24 mouse cellular contexts compared by ENCODE assay signal in the genomic region with DNA sequence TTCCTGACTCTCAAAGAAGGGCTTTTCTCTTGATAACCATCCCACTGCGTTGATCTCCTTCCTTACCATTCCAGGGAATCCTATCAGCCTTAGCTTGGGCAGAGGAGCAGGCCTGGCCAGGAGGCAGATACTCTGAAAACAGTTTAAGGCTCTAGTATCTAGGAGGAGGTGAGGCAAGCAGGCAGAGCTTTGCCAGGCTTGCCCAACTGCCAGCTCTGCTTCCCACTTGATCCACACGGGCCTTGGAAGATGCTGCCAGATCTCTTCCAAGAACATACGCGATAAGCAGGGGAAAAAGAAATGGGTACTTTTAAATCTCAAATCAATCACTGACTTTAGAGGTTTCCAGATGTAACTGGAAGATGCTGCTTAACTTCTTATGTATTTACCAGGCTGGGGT. TPM values are rescaled to one million over a fixed set of nuclear protein-coding genes. Genes with fewer than 3 reads are reported as not detected.
DNase-seq lines count a peak whose midpoint lies in the region; ATAC-seq and TF ChIP-seq lines count a peak whose summit lies in the region.
"Had no signal": no experiment of that assay in that cellular context is flagged by ENCODE, and none has a peak within 500 bp of the region (broad histone marks: within the 10 kb centered on the region; RNA-seq: fewer than 3 reads in every experiment).

No protein-coding gene starts in this region.

- TF ChIP-seq CTCF in kidney, adult 2 months (conservative IDR thresholded peaks at IDR 0.05; ENCODE audit: insufficient read depth, insufficient read length, low read depth, low read length): no peak
- TF ChIP-seq CTCF in lung, adult 2 months (IDR thresholded peaks at IDR 0.05; ENCODE audit: insufficient read depth, low read length): no peak

- H3K9me3 ChIP-seq in kidney, embryonic 14.5 days (ENCODE audit: control insufficient read depth, low read length): no peaks in the 10 kb centered on the region
- no peaks in the 10 kb centered on the region for H3K9me3 ChIP-seq in lung, embryonic 15.5 days
- H3K9me3 ChIP-seq: embryonic facial prominence, embryonic 13.5 days; forebrain, embryonic 12.5 days; heart, embryonic 13.5 days; hindbrain, embryonic 12.5 days had no signal

- H3K4me2 ChIP-seq in kidney, embryonic 14.5 days (replicated peaks; ENCODE audit: low read depth, low read length): no peak overlapping the region
- H3K4me2 ChIP-seq in lung, embryonic 15.5 days: no peak overlapping the region
- H3K4me2 ChIP-seq: embryonic facial prominence, embryonic 13.5 days; forebrain, embryonic 12.5 days; heart, embryonic 13.5 days; hindbrain, embryonic 12.5 days had no signal

- no peak overlapping the region for H3K4me3 ChIP-seq in kidney, embryonic 14.5 days (ENCODE audit: low read length)
- no peak overlapping the region for H3K4me3 ChIP-seq in kidney, adult 2 months (ENCODE audit: insufficient read depth, low read depth, low read length)
- no peak overlapping the region for H3K4me3 ChIP-seq in lung, embryonic 15.5 days
- no peak overlapping the region for H3K4me3 ChIP-seq in lung, adult 2 months (replicated peaks; ENCODE audit: extremely low read depth, low read depth, low read length)
- H3K4me3 ChIP-seq: embryonic facial prominence, embryonic 13.5 days; forebrain, embryonic 12.5 days; gastrocnemius, adult 2 months; heart, embryonic 13.5 days; hindbrain, embryonic 12.5 days had no signal

- 71% methylated on average over 4 of the region's 4 CpGs for WGBS in kidney, embryonic 14.5 days
- WGBS in kidney, adult 2 months: 73% methylated on average over 4 of the region's 4 CpGs
- WGBS in lung, embryonic 15.5 days: 59% methylated on average over 4 of the region's 4 CpGs
- 61% methylated on average over 4 of the region's 4 CpGs for WGBS in lung, adult 2 months

- ATAC-seq in kidney, embryonic 14.5 days (ENCODE audit: low FRiP score, low TSS enrichment): no peak
- no peak for ATAC-seq in lung, embryonic 15.5 days (ENCODE audit: borderline replicate concordance, extremely low read depth, low FRiP score, low TSS enrichment)
- ATAC-seq: activated CD4-positive, CD25-positive, alpha-beta regulatory T cell, adult 4 months; forebrain, embryonic 16.5 days; hindbrain, embryonic 16.5 days; Patski had no signal

- no peak for TF ChIP-seq POLR2A in kidney, adult 2 months (IDR thresholded peaks at IDR 0.05; ENCODE audit: low read depth, low read length)
- TF ChIP-seq POLR2A in lung, adult 2 months (IDR thresholded peaks at IDR 0.05; ENCODE audit: borderline replicate concordance, extremely low read depth, low read depth, low read length): no peak

- H3K9ac ChIP-seq in kidney, embryonic 14.5 days (ENCODE audit: low read depth, low read length): no peak overlapping the region
- no peak overlapping the region for H3K9ac ChIP-seq in lung, embryonic 15.5 days
- H3K9ac ChIP-seq: embryonic facial prominence, embryonic 13.5 days; forebrain, embryonic 12.5 days; heart, embryonic 13.5 days; hindbrain, embryonic 12.5 days had no signal

- H3K27me3 ChIP-seq in kidney, embryonic 14.5 days (ENCODE audit: control insufficient read depth, insufficient read depth, low read length): no peaks in the 10 kb centered on the region
- H3K27me3 ChIP-seq in kidney, adult 2 months (replicated peaks; ENCODE audit: control insufficient read depth, insufficient read depth, low read length): no peaks in the 10 kb centered on the region
- no peaks in the 10 kb centered on the region for H3K27me3 ChIP-seq in lung, embryonic 15.5 days
- H3K27me3 ChIP-seq: embryonic facial prominence, embryonic 13.5 days; heart, embryonic 13.5 days; hindbrain, embryonic 12.5 days; Patski had no signal

- H3K27ac ChIP-seq in kidney, embryonic 14.5 days (ENCODE audit: low read depth, low read length): peak overlapping the region; percentile 2; the same call in 1 of the 2 replicates
- H3K27ac ChIP-seq in kidney, adult 2 months (ENCODE audit: insufficient read depth, low read depth, low read length): no peak overlapping the region
- H3K27ac ChIP-seq in lung, embryonic 15.5 days: 0 out of 2 replicates have a peak overlapping the region, but pooled peaks have one; percentile 15
- H3K27ac ChIP-seq: embryonic facial prominence, embryonic 13.5 days; forebrain, embryonic 12.5 days; gastrocnemius, adult 2 months; heart, embryonic 13.5 days; hindbrain, embryonic 12.5 days had no signal

- H3K36me3 ChIP-seq in kidney, embryonic 14.5 days (ENCODE audit: control insufficient read depth, insufficient read depth, low read length): no peaks in the 10 kb centered on the region
- no peaks in the 10 kb centered on the region for H3K36me3 ChIP-seq in kidney, adult 2 months (ENCODE audit: control insufficient read depth, insufficient read depth, low read length)
- H3K36me3 ChIP-seq in lung, embryonic 15.5 days: no peaks in the 10 kb centered on the region
- H3K36me3 ChIP-seq: embryonic facial prominence, embryonic 13.5 days; forebrain, embryonic 12.5 days; heart, embryonic 13.5 days; hindbrain, embryonic 12.5 days had no signal

- peak; percentile 19 for DNase-seq in adrenal gland, postnatal 14 days
- DNase-seq in adrenal gland, postnatal 4 days (ENCODE audit: low spot score in 2 of 2): no peak
- DNase-seq in kidney, adult 2 months: no peak
- DNase-seq in lung, adult 2 months: no peak
- DNase-seq in NIH3T3 (ENCODE audit: low read depth): peak; percentile 22
- no peak for DNase-seq in spleen, adult 12 weeks (ENCODE audit: low spot score)
- DNase-seq: adrenal gland, adult 2 months; cerebellum, adult 18-20 months; cerebellum, adult 9-11 months; cerebellum, postnatal 36 days; gastrocnemius, adult 2 months; gastrocnemius, postnatal 25 days; heart, postnatal 36 days had no signal

- 0 out of 2 replicates have a peak, but pooled peaks cover 2% of the 10 kb centered on the region for H3K4me1 ChIP-seq in kidney, embryonic 14.5 days (ENCODE audit: control insufficient read depth, insufficient read depth, low read length)
- H3K4me1 ChIP-seq in kidney, adult 2 months (ENCODE audit: control insufficient read depth, insufficient read depth, low read length): peaks cover 3% of the 10 kb centered on the region; the same call in 1 of the 2 replicates
- H3K4me1 ChIP-seq in lung, embryonic 15.5 days: peaks cover 5% of the 10 kb centered on the region; the same call in 1 of the 2 replicates
- no peaks in the 10 kb centered on the region for H3K4me1 ChIP-seq in lung, adult 2 months (ENCODE audit: control insufficient read depth, insufficient read depth, low read length)
- H3K4me1 ChIP-seq: hindbrain, embryonic 12.5 days had no signal

RNA-seq across cellular contexts. Expression of a gene that starts 1.6 kb away (rescaled TPM):
- total RNA-seq in adrenal gland, postnatal 14 days (2021): 6.5 and 7.7 TPM in 2 replicates
- total RNA-seq in adrenal gland, postnatal 4 days (2021): 10 to 100 TPM; 18.7 to 22.7 TPM
- 31.5 and 41.1 TPM in 2 replicates for polyA plus RNA-seq in kidney, embryonic 14.5 days (2014; fragmentation: Nextera tagmentation; extraction: Ambion mirVana)
- 7.7 and 10.2 TPM in 2 replicates for polyA plus RNA-seq in kidney, adult 2 months (2012; rRNA removed)
- polyA plus RNA-seq in lung, embryonic 15.5 days (2015; fragmentation: Nextera tagmentation; extraction: Ambion mirVana): 22.0 and 25.0 TPM in 2 replicates
- polyA plus RNA-seq in lung, adult 2 months (2012; rRNA removed): 1.5 and 1.6 TPM in 2 replicates
- total RNA-seq: MEL had no signal

Comparison
In these comparisons a context has a peak if more than half of its experiments do, and no peak if none do; other contexts are left out.
1. DNase-seq: peak in adrenal gland, postnatal 14 days (single experiment) and NIH3T3 (single experiment); none in adrenal gland, postnatal 4 days (0 of 2), kidney, adult 2 months (single experiment), lung, adult 2 months (single experiment) and spleen, adult 12 weeks (single experiment).